Mouse (Mus musculus) heart, embryonic 15.5 days (tissue): ENCODE measurements at regions not wholly inside any gene's neighbourhood (a gene's known extent, or its start where the extent isn't known, plus 50 kb on each side); places are given as distances from the start of the nearest gene placed in this dataset.

Experiments
- ATAC-seq: fragments of 200-750 bp; cut with Nextera tagmentation; replicated peaks from 2 replicates; pipeline ENCODE4 v1.8.0; 2017; ENCODE audit warnings: low read depth, moderate TSS enrichment; ENCODE audit not compliant: insufficient number of reproducible peaks, insufficient read depth, low FRiP score
- H3K27ac ChIP-seq: fragments of 300-500 bp; sonication (generic); 2 replicates; pipeline ENCODE4 v1.5.1; 2015; ENCODE audit warnings: mild to moderate bottlenecking, inconsistent platforms
- H3K27me3 ChIP-seq: fragments of 300-500 bp; sonication (generic); 2 replicates; pipeline ENCODE4 v1.6.1; 2015; ENCODE audit warnings: inconsistent platforms
- H3K36me3 ChIP-seq: fragments of 300-500 bp; sonication (generic); 2 replicates; pipeline ENCODE4 v1.6.1; 2015; ENCODE audit warnings: mild to moderate bottlenecking, inconsistent platforms
- H3K4me1 ChIP-seq: fragments of 300-500 bp; sonication (generic); replicated peaks from 2 replicates; pipeline ENCODE4 v1.6.1; 2015; ENCODE audit warnings: inconsistent platforms
- H3K4me2 ChIP-seq: fragments of 300-500 bp; sonication (generic); 2 replicates; pipeline ENCODE4 v1.6.1; 2015; ENCODE audit warnings: inconsistent platforms, mild to moderate bottlenecking, moderate library complexity
- H3K4me3 ChIP-seq: fragments of 300-500 bp; sonication (generic); 2 replicates; pipeline ENCODE4 v1.5.1; 2015; ENCODE audit warnings: mild to moderate bottlenecking, inconsistent platforms
- H3K9ac ChIP-seq: fragments of 300-500 bp; sonication (generic); 2 replicates; pipeline ENCODE4 v1.6.1; 2015; ENCODE audit warnings: mild to moderate bottlenecking, inconsistent platforms
- H3K9me3 ChIP-seq: fragments of 300-500 bp; sonication (generic); replicated peaks from 2 replicates; pipeline ENCODE4 v1.6.1; 2016; ENCODE audit warnings: inconsistent platforms
- WGBS: fragments of 180-500 bp; shearing (Covaris S2); methylation state at CpG from one replicate; pipeline ENCODE4 v1.1.7; 2015; ENCODE audit warnings: mixed read lengths; 5-methylcytosine and 5-hydroxymethylcytosine counted together

DNA sequence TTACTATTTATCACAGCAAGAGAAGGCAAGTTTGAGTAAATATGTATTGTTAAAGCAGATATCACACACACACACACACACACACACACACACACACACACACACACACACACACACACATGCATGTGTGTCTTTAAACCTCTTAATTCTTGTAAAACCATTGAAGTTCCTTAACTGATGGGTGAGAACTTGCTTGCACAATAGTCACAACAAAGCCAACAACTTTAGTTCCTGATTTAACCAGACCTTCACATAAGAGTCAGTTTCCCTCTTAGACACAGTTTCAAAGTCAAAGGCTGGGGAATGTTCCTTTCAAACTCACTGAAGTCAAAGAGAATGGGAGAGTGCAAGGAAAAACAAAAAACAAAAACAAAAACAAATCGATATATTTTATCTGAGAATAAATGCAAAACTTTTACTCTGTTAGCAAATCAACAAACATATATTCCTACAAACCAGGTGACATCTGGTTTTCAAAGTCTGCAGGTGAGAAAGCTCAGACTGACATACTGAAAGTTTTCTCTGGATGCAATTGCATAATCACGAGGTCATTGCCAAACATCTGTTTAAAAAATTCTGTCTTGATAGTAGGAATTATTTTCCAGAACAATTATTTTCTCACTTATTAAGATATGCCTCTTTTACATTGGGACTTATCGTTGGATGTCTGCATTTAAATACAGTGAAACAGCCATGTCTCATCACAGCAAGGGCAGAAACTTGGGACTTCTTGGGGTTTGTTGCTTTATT, 162.6 kb upstream of the Gm5148 start:
- Histone ChIP-seq H3K27ac (no peak overlapping the region), H3K4me2 (no peak overlapping the region), H3K9me3 (no peaks in the 10 kb centered on the region), H3K4me3 (no peak overlapping the region), H3K9ac (no peak overlapping the region), H3K27me3 (no peaks in the 10 kb centered on the region), H3K36me3 (no peaks in the 10 kb centered on the region), H3K4me1 (0 out of 2 replicates have a peak, but pooled peaks cover 5% of the 10 kb centered on the region)
- no peak for ATAC-seq
- WGBS = 76% methylated on average over 3 of the region's 3 CpGs

- no peaks in the 10 kb centered on the region for H3K36me3 ChIP-seq
- H3K9ac ChIP-seq = no peak overlapping the region
- H3K4me2 ChIP-seq = no peak overlapping the region
- H3K9me3 ChIP-seq = no peaks in the 10 kb centered on the region
- no peak for ATAC-seq
- 0 out of 2 replicates have a peak, but pooled peaks cover 5% of the 10 kb centered on the region for H3K4me1 ChIP-seq
- H3K4me3 ChIP-seq = no peak overlapping the region
- WGBS = 88% methylated on average over 6 of the region's 6 CpGs
- H3K27ac ChIP-seq = no peak overlapping the region
- H3K27me3 ChIP-seq = no peaks in the 10 kb centered on the region
Measured at GRCm38 (mm10) chr3:37885776-37886175, 161.5 kb upstream of the Gm5148 start.

- no peaks in the 10 kb centered on the region for H3K9me3 ChIP-seq
- no peak overlapping the region for H3K4me2 ChIP-seq
- 0 out of 2 replicates have a peak overlapping the region, but pooled peaks have one; percentile 19 for H3K27ac ChIP-seq
- no peaks in the 10 kb centered on the region for H3K27me3 ChIP-seq
- no peak overlapping the region for H3K9ac ChIP-seq
- 0 out of 2 replicates have a peak, but pooled peaks cover 5% of the 10 kb centered on the region for H3K4me1 ChIP-seq
- no peaks in the 10 kb centered on the region for H3K36me3 ChIP-seq
- 39% methylated on average over 5 of the region's 5 CpGs for WGBS
- ATAC-seq = no peak
- no peak overlapping the region for H3K4me3 ChIP-seq
Measured at GRCm38 (mm10) chr3:37882417-37882816, 158.1 kb upstream of the Gm5148 start.

- Histone ChIP-seq H3K9me3 (no peaks in the 10 kb centered on the region), H3K9ac (no peak overlapping the region), H3K27ac (no peak overlapping the region), H3K4me1 (peaks cover 11% of the 10 kb centered on the region), H3K4me3 (no peak overlapping the region), H3K4me2 (no peak overlapping the region), H3K36me3 (no peaks in the 10 kb centered on the region), H3K27me3 (no peaks in the 10 kb centered on the region)
- ATAC-seq = no peak
- WGBS = 83% methylated on average over 2 of the region's 2 CpGs
Measured at GRCm38 (mm10) chr3:37881016-37881415, 156.7 kb upstream of the Gm5148 start.

DNA sequence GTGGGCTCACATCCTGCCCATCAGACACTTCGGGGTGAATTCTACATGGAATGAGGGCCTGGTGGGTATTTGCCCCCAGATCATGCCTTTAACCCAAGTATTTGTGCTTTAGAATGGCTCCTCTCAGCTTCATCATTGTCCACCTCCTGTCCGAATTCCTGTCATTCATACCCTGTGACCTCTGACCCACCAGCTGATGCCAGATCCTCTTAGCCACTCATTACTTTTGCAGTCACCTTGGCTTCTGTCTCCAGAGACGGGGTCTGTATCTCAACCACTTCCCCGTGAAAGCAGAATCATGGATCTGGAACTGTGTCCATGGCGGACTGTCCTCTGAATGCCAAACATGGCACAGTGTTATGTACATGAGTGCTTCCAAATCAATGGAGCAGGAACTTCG, 154.8 kb upstream of the Gm5148 start:
- Histone ChIP-seq H3K4me1 (peaks cover 27% of the 10 kb centered on the region), H3K9ac (no peak overlapping the region), H3K27me3 (no peaks in the 10 kb centered on the region), H3K4me3 (no peak overlapping the region), H3K9me3 (no peaks in the 10 kb centered on the region), H3K27ac (no peak overlapping the region), H3K4me2 (no peak overlapping the region), H3K36me3 (no peaks in the 10 kb centered on the region)
- 65% methylated on average over 6 of the region's 6 CpGs for WGBS
- no peak for ATAC-seq

DNA sequence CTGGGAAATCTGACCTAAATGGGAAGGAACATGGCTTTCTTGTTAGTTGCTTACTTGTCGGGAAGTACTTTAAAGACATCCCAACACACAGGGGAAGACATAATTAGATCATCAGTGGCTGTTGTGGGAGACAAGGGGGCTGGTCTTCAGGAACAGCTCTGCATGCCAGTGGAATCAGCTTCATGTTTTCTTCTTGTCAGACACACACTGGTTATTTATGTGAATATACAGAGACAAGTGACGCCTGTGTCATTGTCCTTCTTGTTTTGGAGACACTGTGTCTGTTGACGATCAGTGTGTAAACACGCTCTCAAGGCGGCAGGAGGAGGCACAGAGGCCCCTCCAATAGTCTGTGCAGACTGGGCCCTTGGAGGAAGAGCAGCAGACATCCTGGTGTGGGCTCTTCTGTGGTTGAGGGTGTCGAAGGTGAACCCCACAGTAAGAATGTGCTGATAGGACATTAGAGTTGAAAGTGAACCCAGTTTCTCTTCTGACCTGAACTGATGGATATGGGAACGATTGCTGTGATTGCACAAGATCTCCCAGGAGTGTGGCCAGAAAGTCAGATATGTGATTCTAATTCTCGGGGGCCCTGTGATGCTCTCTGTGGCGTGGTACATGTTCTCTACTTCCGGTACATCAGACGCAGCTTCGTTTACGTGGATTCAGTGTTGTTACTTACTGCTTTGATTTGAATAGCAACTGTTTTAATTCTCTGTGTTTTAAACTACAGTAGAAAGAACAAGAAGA, 151.9 kb upstream of the Gm5148 start:
- H3K4me2 ChIP-seq = no peak overlapping the region
- 64% methylated on average over 13 of the region's 13 CpGs for WGBS
- H3K4me1 ChIP-seq = peaks cover 24% of the 10 kb centered on the region
- H3K9ac ChIP-seq = 0 out of 2 replicates have a peak overlapping the region, but pooled peaks have one; percentile 3
- ATAC-seq = no peak; the same call in 1 of the 2 replicates
- H3K4me3 ChIP-seq = no peak overlapping the region
- H3K36me3 ChIP-seq = no peaks in the 10 kb centered on the region
- H3K27ac ChIP-seq = peak overlapping the region; percentile 97
- no peaks in the 10 kb centered on the region for H3K9me3 ChIP-seq
- H3K27me3 ChIP-seq = no peaks in the 10 kb centered on the region

GRCm38 (mm10) chr3:37875331-37876015, 151.2 kb upstream of the Gm5148 start:
- H3K36me3 ChIP-seq = no peaks in the 10 kb centered on the region
- H3K4me1 ChIP-seq = peaks cover 24% of the 10 kb centered on the region
- H3K4me3 ChIP-seq = no peak overlapping the region
- peak; percentile 90 for ATAC-seq
- no peak overlapping the region for H3K4me2 ChIP-seq
- no peaks in the 10 kb centered on the region for H3K27me3 ChIP-seq
- H3K27ac ChIP-seq = peak overlapping the region; percentile 97
- 5% methylated on average over 6 of the region's 6 CpGs for WGBS
- H3K9ac ChIP-seq = 0 out of 2 replicates have a peak overlapping the region, but pooled peaks have one; percentile 3
- H3K9me3 ChIP-seq = no peaks in the 10 kb centered on the region

GRCm38 (mm10) chr3:37874864-37875263, 150.6 kb upstream of the Gm5148 start:
- 58% methylated on average over 6 of the region's 6 CpGs for WGBS
- peak; percentile 25 for ATAC-seq
- no peak overlapping the region for H3K4me3 ChIP-seq
- H3K4me2 ChIP-seq = no peak overlapping the region
- H3K27me3 ChIP-seq = no peaks in the 10 kb centered on the region
- H3K4me1 ChIP-seq = peaks cover 24% of the 10 kb centered on the region
- H3K36me3 ChIP-seq = no peaks in the 10 kb centered on the region
- H3K9me3 ChIP-seq = no peaks in the 10 kb centered on the region
- no peak overlapping the region for H3K9ac ChIP-seq
- peak overlapping the region; percentile 97 for H3K27ac ChIP-seq

DNA sequence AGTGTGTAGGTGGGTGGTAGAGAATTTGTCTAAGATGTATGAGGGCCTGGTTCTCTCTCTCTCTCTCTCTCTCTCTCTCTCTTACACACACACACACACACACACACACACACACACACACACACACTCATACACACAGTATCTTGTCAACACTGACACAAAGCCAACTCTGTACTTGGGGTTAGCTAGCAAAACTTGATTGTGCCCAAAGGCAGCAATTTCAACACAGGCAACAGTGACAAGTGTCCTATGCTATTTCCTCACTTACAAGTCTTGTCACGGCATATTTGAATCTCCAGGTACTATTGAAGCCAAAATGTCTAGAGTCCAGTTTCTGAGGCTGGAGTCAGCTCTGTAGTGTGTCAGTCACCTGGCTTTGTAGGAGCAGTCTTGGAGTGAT, 150.1 kb upstream of the Gm5148 start:
- H3K4me3 ChIP-seq = no peak overlapping the region
- peaks cover 24% of the 10 kb centered on the region for H3K4me1 ChIP-seq
- H3K27me3 ChIP-seq = no peaks in the 10 kb centered on the region
- ATAC-seq = no peak
- 64% methylated on average over 1 of the region's 1 CpGs for WGBS
- H3K4me2 ChIP-seq = no peak overlapping the region
- H3K9me3 ChIP-seq = no peaks in the 10 kb centered on the region
- H3K9ac ChIP-seq = no peak overlapping the region
- H3K36me3 ChIP-seq = no peaks in the 10 kb centered on the region
- peak overlapping the region; percentile 97 for H3K27ac ChIP-seq

GRCm38 (mm10) chr3:37872329-37872728, 148.0 kb upstream of the Gm5148 start:
- WGBS = 91% methylated on average over 3 of the region's 3 CpGs
- H3K27me3 ChIP-seq = no peaks in the 10 kb centered on the region
- H3K9me3 ChIP-seq = no peaks in the 10 kb centered on the region
- H3K4me3 ChIP-seq = no peak overlapping the region
- H3K4me2 ChIP-seq = no peak overlapping the region
- no peak for ATAC-seq
- no peak overlapping the region for H3K27ac ChIP-seq
- H3K9ac ChIP-seq = no peak overlapping the region
- peaks cover 32% of the 10 kb centered on the region for H3K4me1 ChIP-seq
- no peaks in the 10 kb centered on the region for H3K36me3 ChIP-seq

GRCm38 (mm10) chr3:37871076-37871475, 146.8 kb upstream of the Gm5148 start:
- no peak overlapping the region for H3K4me2 ChIP-seq
- no peak for ATAC-seq
- WGBS = 73% methylated on average over 4 of the region's 4 CpGs
- H3K36me3 ChIP-seq = no peaks in the 10 kb centered on the region
- no peaks in the 10 kb centered on the region for H3K9me3 ChIP-seq
- H3K4me3 ChIP-seq = no peak overlapping the region
- H3K4me1 ChIP-seq = peaks cover 27% of the 10 kb centered on the region
- H3K27me3 ChIP-seq = no peaks in the 10 kb centered on the region
- no peak overlapping the region for H3K27ac ChIP-seq
- no peak overlapping the region for H3K9ac ChIP-seq
